Mouse (Mus musculus) lung, adult 2 months (tissue): ENCODE measurements at regions not wholly inside any gene's neighbourhood (a gene's known extent, or its start where the extent isn't known, plus 50 kb on each side); places are given as distances from the start of the nearest gene placed in this dataset.

Experiments used
- CTCF ChIP-seq: fragments of 200-500 bp; IDR thresholded peaks from 2 replicates; pipeline ENCODE4 v1.5.1; 2011; ENCODE audit warnings: mild to moderate bottlenecking, low read length, control low read depth; ENCODE audit not compliant: insufficient read depth
- POLR2A ChIP-seq: fragments of 200-500 bp; IDR thresholded peaks from 2 replicates; pipeline ENCODE4 v1.6.1; 2011; ENCODE audit warnings: low read depth, mild to moderate bottlenecking, control low read depth, low read length, borderline replicate concordance; ENCODE audit errors: extremely low read depth

GRCm38 (mm10) chr1:73428101-73428500 is 412.4 kb upstream of the Tnp1 start:
- TF ChIP-seq CTCF = no peak
- no peak for TF ChIP-seq POLR2A
